Mouse (Mus musculus): ENCODE results near the gene Insig1.

GRCm38 (mm10) chr5:28094846-28095245 is 23.7 kb downstream of the Insig1 start:
- TF ChIP-seq POLR2A (IDR thresholded peaks at IDR 0.05; ENCODE audit: insufficient read depth, low read depth, low read length) (no peak), CTCF (IDR thresholded peaks at IDR 0.05; ENCODE audit: insufficient read depth, low read depth, low read length) (no peak)
